Mouse (Mus musculus): ENCODE measurements at regions not wholly inside any gene's neighbourhood (a gene's known extent, or its start where the extent isn't known, plus 50 kb on each side); places are given as distances from the start of the nearest gene placed in this dataset.

GRCm38 (mm10) chr12:36913364-36913763 is 195.0 kb upstream of the Meox2 start:
- TF ChIP-seq POLR2A (IDR thresholded peaks at IDR 0.05; ENCODE audit: insufficient read length, low read depth) = no peak
- TF ChIP-seq MYOG (IDR thresholded peaks at IDR 0.05; ENCODE audit: control insufficient read depth in 1 of 3, insufficient read depth in 1 of 3, insufficient read length in 2 of 3, low read depth in 2 of 3) = no peak
- no peak for TF ChIP-seq REST (IDR thresholded peaks at IDR 0.05; ENCODE audit: insufficient read depth, insufficient read length)
- TF ChIP-seq MAX (IDR thresholded peaks at IDR 0.05; ENCODE audit: low read depth) = no peak
- TF ChIP-seq USF1 (IDR thresholded peaks at IDR 0.05; ENCODE audit: low read depth) = no peak
- no peak for TF ChIP-seq TCF3 (IDR thresholded peaks at IDR 0.05; ENCODE audit: insufficient read length, low read depth)
- TF ChIP-seq POLR2AphosphoS2 (IDR thresholded peaks at IDR 0.05; ENCODE audit: insufficient read length, low read depth) = no peak
